Mouse (Mus musculus) thymus, postnatal 25 days (tissue): ENCODE measurements at regions not wholly inside any gene's neighbourhood (a gene's known extent, or its start where the extent isn't known, plus 50 kb on each side); places are given as distances from the start of the nearest gene placed in this dataset.

Experiments
- DNase-seq: peaks from one replicate; pipeline ENCODE4 v3.0.0; 2022

- peak; percentile 49 for DNase-seq
Observed at GRCm38 (mm10) chr2:178598371-178598770, 168.0 kb downstream of the Cdh26 start.

- peak; percentile 21 for DNase-seq
Observed at GRCm38 (mm10) chr2:178598836-178599235, 168.5 kb downstream of the Cdh26 start.

- no peak for DNase-seq
Observed at GRCm38 (mm10) chr2:178603443-178603842, 173.1 kb downstream of the Cdh26 start.

GRCm38 (mm10) chr2:178606733-178607132 is 176.4 kb downstream of the Cdh26 start:
- no peak for DNase-seq

GRCm38 (mm10) chr2:178610211-178610975 is 180.1 kb downstream of the Cdh26 start:
- no peak for DNase-seq

GRCm38 (mm10) chr2:178614761-178615160 is 184.4 kb downstream of the Cdh26 start:
- DNase-seq = no peak

- no peak for DNase-seq
Observed at GRCm38 (mm10) chr2:178622801-178623200, 192.5 kb downstream of the Cdh26 start.

GRCm38 (mm10) chr2:178624475-178624874 is 194.1 kb downstream of the Cdh26 start:
- DNase-seq = no peak

- DNase-seq = no peak
Observed at GRCm38 (mm10) chr2:178624907-178625306, 194.6 kb downstream of the Cdh26 start.

- DNase-seq = peak; percentile 59
Observed at GRCm38 (mm10) chr2:178629756-178630155, 199.4 kb downstream of the Cdh26 start.

GRCm38 (mm10) chr2:178630511-178630910 is 200.2 kb downstream of the Cdh26 start:
- no peak for DNase-seq

GRCm38 (mm10) chr2:178631336-178631735 is 201.0 kb downstream of the Cdh26 start:
- DNase-seq = no peak

GRCm38 (mm10) chr2:178631966-178632365 is 201.6 kb downstream of the Cdh26 start:
- DNase-seq = no peak

- no peak for DNase-seq
Observed at GRCm38 (mm10) chr2:178632831-178633585, 202.7 kb downstream of the Cdh26 start.

GRCm38 (mm10) chr2:178634116-178634515 is 203.8 kb downstream of the Cdh26 start:
- DNase-seq = no peak

- no peak for DNase-seq
Observed at GRCm38 (mm10) chr2:178635685-178636084, 205.4 kb downstream of the Cdh26 start.

- DNase-seq = no peak
Observed at GRCm38 (mm10) chr2:178636901-178637300, 206.6 kb downstream of the Cdh26 start.

- DNase-seq = no peak
Observed at GRCm38 (mm10) chr2:178642137-178643052, 212.1 kb downstream of the Cdh26 start.

- DNase-seq = no peak
Observed at GRCm38 (mm10) chr2:178643053-178643402, 212.7 kb downstream of the Cdh26 start.

GRCm38 (mm10) chr2:178643841-178644240 is 213.5 kb downstream of the Cdh26 start:
- DNase-seq = no peak

GRCm38 (mm10) chr2:178660071-178660470 is 229.7 kb downstream of the Cdh26 start:
- DNase-seq = no peak

GRCm38 (mm10) chr2:178662396-178662795 is 232.1 kb downstream of the Cdh26 start:
- no peak for DNase-seq

- DNase-seq = peak; percentile 68
Observed at GRCm38 (mm10) chr2:178664977-178665376, 234.6 kb downstream of the Cdh26 start.
